In the genomic region with DNA sequence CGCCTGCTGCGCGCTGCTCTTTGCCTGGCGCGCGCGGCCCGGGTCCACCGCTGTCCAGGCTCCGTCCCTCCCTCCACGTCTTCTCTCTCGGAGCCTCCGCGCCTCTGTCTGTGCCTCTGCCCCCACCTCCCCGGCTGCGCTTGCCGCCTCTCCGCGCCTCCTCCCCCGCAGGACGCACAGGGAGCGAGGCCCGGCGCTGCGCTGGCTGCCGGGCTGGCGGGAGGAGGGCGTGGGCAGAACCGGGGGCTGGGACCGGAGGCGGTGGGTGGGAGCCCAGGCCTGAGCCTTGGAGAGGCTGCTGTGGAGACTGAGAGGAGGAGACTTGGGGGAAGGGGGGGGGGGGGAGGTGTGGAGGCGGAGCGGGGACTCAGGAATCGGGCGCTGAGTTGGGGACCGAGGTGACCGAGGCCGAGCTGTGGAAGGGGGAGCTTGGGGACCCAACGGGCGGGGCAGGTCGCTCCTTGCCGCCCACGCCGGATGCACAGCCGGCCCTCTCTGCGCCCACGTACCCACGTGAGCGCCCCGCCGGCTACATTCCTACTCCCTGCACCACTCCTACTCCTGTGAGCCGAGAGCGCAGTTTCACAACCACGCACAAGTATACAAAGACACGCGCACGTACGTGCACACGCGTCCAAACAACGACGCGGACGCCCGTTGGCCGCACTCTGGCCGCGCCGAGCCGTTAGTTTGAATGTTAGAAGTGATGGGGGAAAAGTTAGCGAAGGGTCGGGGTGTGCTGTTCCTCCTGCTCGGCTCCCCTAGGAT, we compare ENCODE assay signal across 8 mouse cellular contexts. TPM values are rescaled to one million over a fixed set of nuclear protein-coding genes. Genes with fewer than 3 reads are reported as not detected.
DNase-seq lines count a peak whose midpoint lies in the region; ATAC-seq and TF ChIP-seq lines count a peak whose summit lies in the region.

Nemp1 (plus strand) TSS at position 401 of the 768 bp plus-strand sequence.

- DNase-seq in gastrocnemius, postnatal 10 days: peak; percentile 79
- DNase-seq in hindbrain, postnatal 0 days (ENCODE audit: low spot score): peak; percentile 65
- DNase-seq in left cerebral cortex, postnatal 25 days (ENCODE audit: low spot score in 2 of 2): peak; percentile 77 to 79
- peak; percentile 75 for DNase-seq in right cerebral cortex, postnatal 14 days
- peak; percentile 81 to 88 for DNase-seq in urinary bladder, postnatal 36 days (ENCODE audit: low spot score in 2 of 2)

- peak within 1 kb of the TSS; percentile 98 for H3K4me3 ChIP-seq in cortical plate, adult 2 months (ENCODE audit: insufficient read depth, low read length)
- peak within 1 kb of the TSS; percentile 56 for H3K4me3 ChIP-seq in hindbrain, postnatal 0 days (ENCODE audit: low read length)

- H3K27me3 ChIP-seq in hindbrain, postnatal 0 days (ENCODE audit: insufficient read depth, low read length): peaks cover 11% of the 10 kb centered on the region

- H3K4me1 ChIP-seq in cortical plate, adult 2 months (ENCODE audit: control insufficient read depth, insufficient read depth, low read length): peaks cover 4% of the 10 kb centered on the region; the same call in 1 of the 2 replicates
- peaks cover 9% of the 10 kb centered on the region for H3K4me1 ChIP-seq in hindbrain, postnatal 0 days (ENCODE audit: insufficient read depth, low read length)

- H3K9me3 ChIP-seq in hindbrain, postnatal 0 days (ENCODE audit: low read length): no peaks in the 10 kb centered on the region

- H3K9ac ChIP-seq in hindbrain, postnatal 0 days (replicated peaks; ENCODE audit: low read length): peak within 1 kb of the TSS; percentile 59

- intact Hi-C loops in left cerebral cortex, postnatal 25 days (cut with DNase I): loop anchor here (2.0 kb wide), 1 partner anchor 46 kb away; the partner anchor contains the start of gene Lrp1

- 0 out of 2 replicates have a peak, but pooled peaks have one; percentile 29 for TF ChIP-seq POLR2A in cortical plate, adult 2 months (IDR thresholded peaks at IDR 0.05; ENCODE audit: extremely low read depth, insufficient read depth, low read length)

- peak within 1 kb of the TSS; percentile 99 for H3K27ac ChIP-seq in cortical plate, adult 2 months (ENCODE audit: insufficient read depth, low read length)
- H3K27ac ChIP-seq in hindbrain, postnatal 0 days: peak within 1 kb of the TSS; percentile 78

- WGBS in hindbrain, postnatal 0 days: under 1% methylated on average over 63 of the region's 73 CpGs

- H3K4me2 ChIP-seq in hindbrain, postnatal 0 days (ENCODE audit: low read depth, low read length): peak within 1 kb of the TSS; percentile 90

- no peaks in the 10 kb centered on the region for H3K36me3 ChIP-seq in hindbrain, postnatal 0 days (ENCODE audit: insufficient read depth, low read length)

- ATAC-seq in activated CD4-positive, CD25-positive, alpha-beta regulatory T cell, adult 4 months: peak; percentile 16
- ATAC-seq in hindbrain, postnatal 0 days: peak; percentile 63
- ATAC-seq in megakaryocyte progenitor cell, adult 5-6 weeks (replicated peaks; ENCODE audit: poor library complexity): peak; percentile 35

- TF ChIP-seq CTCF in cortical plate, adult 2 months (IDR thresholded peaks at IDR 0.05; ENCODE audit: extremely low read depth, insufficient read depth, low read length): no peak
- no peak for TF ChIP-seq CTCF in hindbrain, postnatal 0 days (IDR thresholded peaks at IDR 0.05; ENCODE audit: low read depth)

RNA-seq across cellular contexts. Expression of gene Nemp1, which starts in this region (rescaled TPM):
- 1 to 10 TPM; 4.7 to 5.8 TPM for polyA plus RNA-seq in activated CD4-positive, CD25-positive, alpha-beta regulatory T cell, adult 4 months (2017; shearing (Covaris generic))
- polyA plus RNA-seq in cortical plate, adult 2 months (2012; rRNA removed): 3.8 TPM in 2 replicates
- 1 to 10 TPM; 2.8 to 5.3 TPM for total RNA-seq in gastrocnemius, postnatal 10 days (2021)
- 2.8 and 4.1 TPM in 2 replicates for total RNA-seq in hindbrain, postnatal 0 days (2014; rRNA removed)
- polyA plus RNA-seq in hindbrain, postnatal 0 days (2015; fragmentation: Nextera tagmentation; extraction: Ambion mirVana): 2.2 and 3.0 TPM in 2 replicates
- 1 to 10 TPM; 3.6 to 3.9 TPM for total RNA-seq in left cerebral cortex, postnatal 25 days (2021)
- 15.7 and 19.8 TPM in 2 replicates for total RNA-seq in megakaryocyte progenitor cell, adult 5-6 weeks (2015)
- total RNA-seq in megakaryocyte progenitor cell, adult 5-6 weeks (2017): 17.8 and 25.3 TPM in 2 replicates

Comparison
In these comparisons a context has a peak if more than half of its experiments do, and no peak if none do; other contexts are left out.
1. Peak in every context shown above with its lines: DNase-seq, ATAC-seq, H3K4me3 ChIP-seq and H3K27ac ChIP-seq.